Mouse (Mus musculus) left cerebral cortex, adult 2 months (tissue): Measurements from ENCODE around the gene Fgfr2. TPM values are rescaled to one million over a fixed set of nuclear protein-coding genes. Genes with fewer than 3 reads are reported as not detected.
"Not testable (repeated sequence)": the region's sequence is repeated elsewhere in the genome, so short reads cannot be mapped to it uniquely, and the experiment has no call there.

Experiments used
- DNase-seq, 2 experiments: peaks; one replicate each; pipeline ENCODE4 v3.0.0; 2021 to 2022; ENCODE audit warnings: low spot score in 2 of 2, mixed read lengths in 1 of 2; ENCODE audit errors: extremely low spot score in 1 of 2
- H3K27ac ChIP-seq: fragments of 200-600 bp; 2 replicates; pipeline ENCODE4 v1.8.1; 2022
- H3K4me3 ChIP-seq: fragments of 200-600 bp; 2 replicates; pipeline ENCODE4 v1.8.1; 2022
- CTCF ChIP-seq: fragments of 200-600 bp; IDR thresholded peaks from 2 replicates; pipeline ENCODE4 v1.8.1; 2022; ENCODE audit warnings: antibody characterized with exemption, mild to moderate bottlenecking, moderate library complexity
- intact Hi-C: fragments of 180-260 bp; cut with DNase I; formaldehyde crosslinking; loops from one replicate; pipeline ENCODE4 v1.15.1; 2025
- total RNA-seq, 2 experiments: library from RNA; stranded (reverse); gene quantifications; 2 replicates each; pipeline ENCODE4 v1.2.3; 2021

The Fgfr2 gene
- total RNA-seq, 2 experiments from 2014 or later = 47.3 to 47.4 TPM

DNA sequence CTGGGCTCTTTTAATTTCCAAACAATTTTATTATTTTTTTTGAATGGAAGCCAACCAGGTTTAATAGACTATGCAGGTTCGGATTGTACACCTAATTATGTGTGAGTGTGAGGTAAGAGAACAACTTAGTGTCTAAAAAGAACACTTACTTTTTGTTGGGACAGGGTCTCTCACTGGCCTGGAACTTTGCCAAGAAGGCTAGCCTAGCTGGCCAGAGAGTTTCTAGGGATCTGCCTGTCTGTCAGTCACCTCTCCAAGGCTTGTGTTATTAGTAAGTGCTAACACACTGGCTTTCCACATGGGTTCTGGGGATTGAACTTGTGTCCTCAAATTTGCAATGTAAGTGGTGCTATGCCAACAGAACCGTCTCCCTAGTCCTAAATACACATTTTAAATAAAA, 2719.8 kb downstream of the Fgfr2 start:
- intact Hi-C loops = no loop called here
- no peak for DNase-seq
- no peak for TF ChIP-seq CTCF
- Histone ChIP-seq H3K4me3 (no peak overlapping the region), H3K27ac (no peak overlapping the region)

- Histone ChIP-seq H3K4me3 (no peak overlapping the region), H3K27ac (no peak overlapping the region)
- DNase-seq = no peak
- intact Hi-C loops = no loop called here
- TF ChIP-seq CTCF = no peak
Observed at GRCm38 (mm10) chr7:130394697-130395096, 2728.5 kb downstream of the Fgfr2 start.

DNA sequence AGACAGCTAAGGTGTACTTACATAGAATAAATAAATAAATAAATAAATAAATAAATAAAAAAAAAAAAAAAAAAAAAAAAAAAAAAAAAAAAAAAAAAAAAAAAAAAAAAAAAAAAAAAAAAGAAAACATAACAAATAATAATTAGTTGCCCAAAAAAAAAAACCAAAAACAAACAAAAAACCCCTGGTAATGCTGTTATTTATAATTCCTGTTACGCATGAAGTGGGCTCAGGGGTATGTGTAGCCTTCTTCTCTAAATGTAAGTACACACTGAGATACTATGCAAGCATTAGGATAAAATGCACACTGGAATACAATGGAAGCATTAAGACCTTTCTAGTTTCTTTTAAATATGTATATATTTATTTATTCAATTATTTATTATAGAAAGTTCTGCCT, 2733.1 kb downstream of the Fgfr2 start:
- DNase-seq, H3K4me3 ChIP-seq, H3K27ac ChIP-seq, intact Hi-C loops: not testable (repeated sequence)

DNA sequence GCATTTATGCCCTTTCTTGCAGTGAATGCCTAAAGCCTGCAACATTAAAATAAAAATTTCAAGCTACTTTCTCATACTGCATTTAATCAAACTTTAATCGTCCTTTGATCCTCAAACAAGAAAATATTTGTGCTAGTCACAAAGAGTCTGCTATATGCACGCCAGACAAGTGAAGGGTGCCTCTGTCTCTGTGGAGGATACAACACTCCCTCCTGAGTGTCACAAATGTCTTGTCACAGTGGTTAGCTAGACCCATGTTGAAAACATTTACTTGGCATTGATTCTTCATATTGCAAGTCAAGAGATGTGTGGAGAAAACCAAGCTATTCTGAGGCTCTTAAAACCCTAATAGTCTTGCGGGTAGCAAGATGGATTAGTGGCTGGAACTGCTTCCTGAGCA, 2736.8 kb downstream of the Fgfr2 start:
- intact Hi-C loops = loop anchor here (5.0 kb wide), 1 partner anchor 86 kb away; no protein-coding TSS in a partner anchor
- DNase-seq = no peak
- no peak for TF ChIP-seq CTCF

GRCm38 (mm10) chr7:130385732-130386294, 2737.3 kb downstream of the Fgfr2 start:
- intact Hi-C loops = loop anchor here (5.0 kb wide), 1 partner anchor 86 kb away; no protein-coding TSS in a partner anchor
- no peak for DNase-seq
- Histone ChIP-seq H3K4me3 (no peak overlapping the region), H3K27ac (no peak overlapping the region; the same call in 1 of the 2 replicates)
- TF ChIP-seq CTCF = no peak

More for the DNA sequence above, 2736.8 kb downstream of the Fgfr2 start:
- no peak overlapping the region for H3K4me3 ChIP-seq
- peak overlapping the region; percentile 11; the same call in 1 of the 2 replicates for H3K27ac ChIP-seq

GRCm38 (mm10) chr7:130382126-130382525, 2741.0 kb downstream of the Fgfr2 start:
- TF ChIP-seq CTCF = no peak; the same call in 1 of the 2 replicates
- no peak for DNase-seq
- H3K27ac ChIP-seq = no peak overlapping the region
- intact Hi-C loops = loop anchor here (5.0 kb wide), 2 partner anchors 110 to 730 kb away; no protein-coding TSS in a partner anchor
- H3K4me3 ChIP-seq = no peak overlapping the region

DNA sequence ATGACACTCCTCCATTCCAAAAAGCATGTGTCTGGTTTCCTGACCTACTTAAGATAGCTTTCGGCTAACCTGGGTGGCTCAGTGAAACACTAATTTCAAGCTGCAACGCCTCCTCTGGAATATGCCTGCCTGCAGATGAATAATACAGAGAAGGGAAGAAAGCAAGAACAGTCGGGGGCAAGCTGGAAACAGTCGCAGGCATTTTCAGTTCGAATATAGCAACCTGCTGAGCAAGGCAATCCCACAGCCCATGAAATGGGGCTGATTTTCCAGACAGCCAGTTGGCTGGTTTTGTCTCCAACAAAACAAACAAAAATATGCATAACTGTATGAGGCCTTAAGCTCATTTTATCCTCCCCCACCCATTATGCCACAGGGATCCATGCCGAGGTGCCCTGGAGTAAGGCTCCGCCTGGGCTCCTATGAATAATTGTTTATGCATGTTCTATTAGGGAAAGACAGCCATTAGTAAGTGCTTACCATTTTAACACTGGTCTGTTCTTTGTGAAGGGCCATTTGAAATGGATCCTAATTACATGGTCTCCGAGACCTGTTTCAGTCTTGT, 2741.7 kb downstream of the Fgfr2 start:
- DNase-seq = peak in 1 of 2 experiments; percentile 30
- no peak for TF ChIP-seq CTCF
- Histone ChIP-seq H3K27ac (no peak overlapping the region; the same call in 1 of the 2 replicates), H3K4me3 (no peak overlapping the region)
- intact Hi-C loops = loop anchor here (5.0 kb wide), 2 partner anchors 109 to 729 kb away; no protein-coding TSS in a partner anchor

DNA sequence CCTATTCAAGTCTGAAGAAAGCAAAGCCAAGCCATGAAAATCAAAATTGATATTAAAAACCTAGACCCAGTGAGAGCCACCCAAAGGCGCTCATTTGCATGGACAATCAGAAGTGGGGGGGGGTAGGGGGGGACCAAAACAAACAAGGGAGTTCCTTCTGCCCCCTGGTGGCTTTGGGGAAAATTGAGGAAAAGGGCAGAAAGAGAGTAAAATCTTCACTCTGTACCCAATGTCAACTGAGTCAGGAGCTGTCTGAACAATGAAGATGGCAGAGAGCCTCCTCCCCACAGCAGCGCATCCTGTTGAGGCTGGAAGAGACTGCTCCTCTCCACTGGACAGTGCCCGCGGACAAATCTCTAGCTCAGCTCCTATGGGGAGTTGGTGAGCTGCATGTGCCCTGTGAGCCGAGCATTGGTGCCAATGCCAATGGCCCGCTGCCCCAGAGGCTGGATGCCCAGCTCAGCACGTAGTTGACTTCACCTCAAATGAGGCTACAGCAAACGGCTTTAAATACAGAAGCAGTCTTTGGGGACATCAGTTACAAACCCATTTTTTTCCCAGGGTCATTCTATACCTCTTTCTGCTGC, 2742.3 kb downstream of the Fgfr2 start:
- intact Hi-C loops = loop anchor here (5.0 kb wide), 2 partner anchors 109 to 729 kb away; no protein-coding TSS in a partner anchor
- Histone ChIP-seq H3K4me3 (no peak overlapping the region), H3K27ac (no peak overlapping the region; the same call in 1 of the 2 replicates)
- no peak for DNase-seq
- TF ChIP-seq CTCF = peak; percentile 47

DNA sequence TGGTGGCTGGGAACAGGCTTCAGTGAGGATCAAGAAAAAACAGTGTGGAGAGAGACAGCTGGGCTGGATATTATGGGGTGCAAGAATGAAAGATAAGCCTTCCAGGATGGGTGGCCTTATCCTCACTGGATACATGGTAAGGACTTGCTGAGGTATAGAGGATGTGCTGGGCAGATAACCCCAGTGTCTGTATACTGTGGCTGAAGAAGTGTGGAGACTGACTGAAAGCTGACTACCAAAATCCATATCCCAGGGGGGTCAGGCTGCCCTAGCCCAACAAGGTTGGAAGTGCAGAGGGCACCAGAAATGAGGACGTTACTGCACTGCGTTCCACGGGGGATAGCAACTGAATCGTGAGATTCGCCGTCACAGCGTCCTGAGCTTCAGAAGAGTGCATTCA, 2742.8 kb downstream of the Fgfr2 start:
- no peak for TF ChIP-seq CTCF
- intact Hi-C loops = loop anchor here (5.0 kb wide), 2 partner anchors 108 to 728 kb away; no protein-coding TSS in a partner anchor

GRCm38 (mm10) chr7:130379886-130380285, 2743.3 kb downstream of the Fgfr2 start:
- H3K27ac ChIP-seq = no peak overlapping the region
- H3K4me3 ChIP-seq = no peak overlapping the region
- no peak for DNase-seq
- intact Hi-C loops = loop anchor here (5.0 kb wide), 2 partner anchors 108 to 728 kb away; no protein-coding TSS in a partner anchor
- TF ChIP-seq CTCF = no peak

More for the DNA sequence above, 2742.8 kb downstream of the Fgfr2 start:
- H3K27ac ChIP-seq = no peak overlapping the region
- no peak for DNase-seq
- no peak overlapping the region for H3K4me3 ChIP-seq

DNA sequence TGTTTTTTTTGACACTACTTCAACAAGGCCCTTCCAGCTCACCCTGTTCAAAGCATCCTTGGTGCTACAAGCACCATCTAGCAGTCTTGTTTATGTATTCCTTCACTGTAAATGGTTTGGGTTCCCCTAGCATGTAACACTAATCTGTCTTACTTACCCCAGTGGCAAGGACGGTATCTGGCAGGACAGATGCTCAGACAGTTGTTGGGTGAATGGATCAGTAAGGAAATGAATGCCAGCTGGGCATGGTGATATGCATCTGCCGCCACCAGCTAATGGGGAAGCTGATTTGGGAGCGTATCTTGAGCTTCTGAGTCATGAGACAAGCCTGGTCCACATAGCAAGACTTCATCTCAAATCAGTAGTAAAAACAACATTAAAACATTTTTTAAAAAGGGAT, 2744.8 kb downstream of the Fgfr2 start:
- Histone ChIP-seq H3K27ac (no peak overlapping the region), H3K4me3 (no peak overlapping the region)
- no peak for DNase-seq
- TF ChIP-seq CTCF = no peak
- intact Hi-C loops = no loop called here

GRCm38 (mm10) chr7:130374311-130374710, 2748.8 kb downstream of the Fgfr2 start:
- no peak for DNase-seq
- H3K27ac ChIP-seq = no peak overlapping the region
- no peak for TF ChIP-seq CTCF
- intact Hi-C loops = no loop called here
- H3K4me3 ChIP-seq = no peak overlapping the region
